Mouse (Mus musculus) bone marrow macrophage, adult 2 months (primary cell): Measurements from ENCODE around the gene Traf3.

ENCODE experiments used
- CTCF ChIP-seq: IDR thresholded peaks from 2 replicates; pipeline ENCODE4 v1.5.1; 2012; ENCODE audit warnings: low read depth, mild to moderate bottlenecking, low read length, moderate library complexity
- POLR2A ChIP-seq: IDR thresholded peaks from 2 replicates; pipeline ENCODE4 v1.6.1; 2012; ENCODE audit warnings: mild to moderate bottlenecking, low read depth, low read length, borderline replicate concordance

DNA sequence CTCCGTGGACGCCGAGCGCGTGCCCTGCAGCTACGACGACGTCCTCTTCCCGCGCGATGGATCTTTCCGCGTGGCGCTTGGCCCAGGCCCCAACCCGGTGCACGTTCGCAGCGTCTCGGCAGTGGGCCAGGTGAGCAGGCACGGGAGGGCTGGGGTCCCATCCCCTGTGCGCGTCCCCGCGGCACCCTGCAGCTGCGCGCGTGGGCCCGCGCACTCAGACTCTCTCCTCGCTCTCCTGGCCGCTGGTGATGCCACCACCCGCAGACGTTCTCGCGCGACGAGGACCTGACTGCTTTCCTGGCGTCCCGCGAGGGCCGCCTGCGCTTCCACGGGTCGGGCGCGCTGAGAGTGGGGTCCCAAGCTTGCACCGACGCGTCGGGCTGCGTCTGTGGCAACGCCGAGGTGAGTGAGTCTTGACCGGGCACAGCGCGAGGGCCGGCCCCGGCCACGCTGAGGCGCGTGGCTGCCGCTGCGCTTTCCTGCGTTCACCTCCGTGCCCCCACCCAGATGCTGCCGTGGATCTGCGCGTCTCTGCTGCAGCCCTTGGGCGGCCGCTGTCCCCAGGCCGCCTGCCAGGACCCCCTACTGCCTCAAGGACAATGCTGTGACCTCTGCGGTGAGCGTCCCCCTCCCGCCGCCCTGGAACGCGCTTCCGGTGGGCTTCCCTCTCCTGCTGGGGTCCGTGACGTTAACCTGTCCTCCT lies 108.4 kb downstream of the Traf3 start:
- TF ChIP-seq POLR2A = no peak
- no peak for TF ChIP-seq CTCF
